Mouse (Mus musculus) hindbrain, embryonic 12.5 days (tissue): Measurements from ENCODE around the gene Gpatch2l. TPM values are rescaled to one million over a fixed set of nuclear protein-coding genes. Genes with fewer than 3 reads are reported as not detected.

Source experiments
- ATAC-seq: fragments of 200-750 bp; cut with Nextera tagmentation; 2 replicates; pipeline ENCODE4 v1.8.0; 2017; ENCODE audit warnings: moderate TSS enrichment; ENCODE audit not compliant: low FRiP score
- H3K27ac ChIP-seq: fragments of 300-500 bp; sonication (generic); 2 replicates; pipeline ENCODE4 v1.5.1; 2016; ENCODE audit warnings: mild to moderate bottlenecking
- H3K27me3 ChIP-seq: fragments of 300-500 bp; sonication (generic); 2 replicates; pipeline ENCODE4 v1.6.1; 2016; ENCODE audit warnings: mild to moderate bottlenecking
- H3K36me3 ChIP-seq: fragments of 300-500 bp; sonication (generic); 2 replicates; pipeline ENCODE4 v1.6.1; 2016; ENCODE audit warnings: mild to moderate bottlenecking
- H3K4me1 ChIP-seq: fragments of 300-500 bp; sonication (generic); 2 replicates; pipeline ENCODE4 v1.6.1; 2016
- H3K4me2 ChIP-seq: fragments of 300-500 bp; sonication (generic); replicated peaks from 2 replicates; pipeline ENCODE4 v1.6.1; 2016; ENCODE audit warnings: mild to moderate bottlenecking
- H3K4me3 ChIP-seq: fragments of 300-500 bp; sonication (generic); 2 replicates; pipeline ENCODE4 v1.5.1; 2016; ENCODE audit warnings: mild to moderate bottlenecking
- H3K9ac ChIP-seq: fragments of 300-500 bp; sonication (generic); 2 replicates; pipeline ENCODE4 v1.6.1; 2016; ENCODE audit warnings: mild to moderate bottlenecking, moderate library complexity
- H3K9me3 ChIP-seq: fragments of 300-500 bp; sonication (generic); replicated peaks from 2 replicates; pipeline ENCODE4 v1.6.1; 2016; ENCODE audit warnings: mild to moderate bottlenecking
- WGBS: fragments of 180-500 bp; shearing (Covaris S2); methylation state at CpG from one replicate; pipeline ENCODE4 v1.1.7; 2016; 5-methylcytosine and 5-hydroxymethylcytosine counted together
- polyA plus RNA-seq: library from polyadenylated mRNA; unstranded; fragments of >200 nt; fragmentation: Nextera tagmentation; extraction: Ambion mirVana; gene quantifications from 2 replicates; pipeline ENCODE4 v1.2.1, GENCODE M21; 2016

Gpatch2l gene
- polyA plus RNA-seq, 1 experiment from 2014 or later = 23.5 TPM

DNA sequence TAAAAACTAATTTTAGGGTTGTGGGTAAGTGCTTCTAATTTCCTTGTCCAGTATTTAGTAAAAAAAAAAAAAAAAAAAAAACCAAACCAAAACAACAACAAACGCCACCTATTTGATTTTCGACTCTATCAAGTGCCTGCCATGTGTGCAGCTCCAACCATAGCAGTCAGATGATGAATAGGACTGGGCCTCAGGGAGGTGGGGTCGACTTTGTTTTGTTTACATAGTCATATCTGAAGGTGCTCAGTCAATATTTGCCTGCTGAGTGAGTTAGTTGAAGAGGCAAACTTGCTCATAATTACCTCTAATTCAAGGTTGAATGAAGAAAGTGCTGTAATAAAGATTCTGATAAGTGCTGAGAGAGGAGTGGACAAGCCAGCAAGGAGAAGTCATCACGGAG, 7.4 kb upstream of the Gpatch2l start:
- Histone ChIP-seq H3K36me3 (no peaks in the 10 kb centered on the region), H3K27ac (no peak overlapping the region), H3K4me3 (no peak overlapping the region), H3K27me3 (peaks cover 3% of the 10 kb centered on the region; the same call in 1 of the 2 replicates), H3K4me2 (no peak overlapping the region), H3K4me1 (no peaks in the 10 kb centered on the region), H3K9me3 (no peaks in the 10 kb centered on the region), H3K9ac (no peak overlapping the region)
- 72% methylated on average over 4 of the region's 4 CpGs for WGBS
- no peak for ATAC-seq

GRCm38 (mm10) chr12:86238736-86239135, 2.9 kb upstream of the Gpatch2l start:
- Histone ChIP-seq H3K4me3 (no peak overlapping the region), H3K27me3 (peaks cover 3% of the 10 kb centered on the region; the same call in 1 of the 2 replicates), H3K9ac (no peak overlapping the region), H3K9me3 (no peaks in the 10 kb centered on the region), H3K36me3 (peaks cover under 1% of the 10 kb centered on the region; the same call in 1 of the 2 replicates), H3K27ac (no peak overlapping the region), H3K4me2 (no peak overlapping the region), H3K4me1 (peaks cover 18% of the 10 kb centered on the region)
- ATAC-seq = no peak
- WGBS = 89% methylated on average over 2 of the region's 2 CpGs

DNA sequence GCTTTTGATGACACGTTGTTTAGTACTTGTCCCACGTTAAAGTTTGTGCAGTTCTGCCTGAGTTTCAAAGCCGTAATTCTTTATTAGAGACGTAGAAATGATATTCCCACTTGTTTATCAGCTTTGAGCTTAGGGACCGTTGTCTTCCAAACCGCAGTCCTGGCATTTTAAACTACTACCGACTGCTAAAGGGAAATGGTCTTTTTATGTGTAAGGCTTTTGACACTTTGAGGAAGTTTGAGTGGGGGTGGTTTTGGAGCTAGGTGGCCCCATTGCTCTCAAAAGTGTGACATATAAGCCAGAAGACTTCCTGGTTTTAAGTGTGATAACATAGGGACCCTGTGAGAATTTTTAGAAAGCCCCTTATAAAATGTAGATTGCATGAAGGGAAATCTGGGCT, 905 bp downstream of the Gpatch2l start:
- WGBS = 26% methylated on average over 7 of the region's 7 CpGs
- Histone ChIP-seq H3K4me2 (peak overlapping the region; percentile 88), H3K4me3 (peak overlapping the region; percentile 59), H3K9ac (peak overlapping the region; percentile 78), H3K9me3 (no peaks in the 10 kb centered on the region), H3K4me1 (peaks cover 39% of the 10 kb centered on the region), H3K27me3 (no peaks in the 10 kb centered on the region), H3K36me3 (peaks cover 22% of the 10 kb centered on the region), H3K27ac (no peak overlapping the region)
- ATAC-seq = no peak

DNA sequence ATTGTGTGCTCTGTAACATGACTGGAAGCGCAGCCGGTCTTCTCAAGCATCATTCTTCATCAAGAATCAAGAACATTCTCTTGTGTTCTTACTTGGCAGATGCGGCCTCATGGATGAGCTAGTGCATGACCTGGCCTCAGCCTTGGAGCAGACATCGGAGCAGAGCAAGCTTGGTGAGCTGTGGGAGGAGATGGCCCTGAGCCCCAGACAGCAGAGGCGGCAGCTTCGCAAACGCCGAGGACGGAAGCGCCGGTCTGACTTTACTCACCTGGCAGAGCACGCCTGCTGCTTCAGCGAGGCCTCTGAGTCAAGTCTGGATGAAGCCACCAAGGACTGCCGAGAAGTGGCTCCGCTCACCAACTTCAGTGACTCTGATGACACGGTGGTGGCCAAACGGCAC, 2.3 kb downstream of the Gpatch2l start:
- Histone ChIP-seq H3K9me3 (no peaks in the 10 kb centered on the region), H3K9ac (no peak overlapping the region), H3K36me3 (peaks cover 22% of the 10 kb centered on the region), H3K4me1 (peaks cover 39% of the 10 kb centered on the region), H3K4me3 (no peak overlapping the region), H3K27me3 (no peaks in the 10 kb centered on the region), H3K4me2 (no peak overlapping the region), H3K27ac (no peak overlapping the region)
- ATAC-seq = no peak
- 94% methylated on average over 17 of the region's 17 CpGs for WGBS

- H3K9ac ChIP-seq = no peak overlapping the region; the same call in 1 of the 2 replicates
These were observed 8.5 kb downstream of the Gpatch2l start for GRCm38 (mm10) chr12:86250183-86250582.

DNA sequence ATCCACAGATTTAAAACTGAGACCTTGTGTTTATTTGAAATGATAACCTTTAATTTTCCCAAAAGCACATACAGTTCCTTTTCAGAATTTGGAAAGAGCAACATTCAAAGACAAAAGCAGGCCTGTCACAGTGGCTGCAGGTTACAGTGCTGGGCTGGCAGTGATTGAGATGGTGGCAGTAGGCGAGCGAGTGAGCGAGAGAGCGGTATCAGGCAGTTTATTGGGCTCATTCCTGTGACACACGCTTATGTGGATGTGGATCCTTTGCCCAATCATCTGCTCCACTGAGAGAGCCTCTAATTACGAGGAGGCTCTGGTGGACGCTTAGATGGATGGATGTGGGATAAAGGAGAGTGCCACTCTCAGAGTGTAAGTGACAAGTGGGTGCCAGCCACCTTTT, 13.3 kb downstream of the Gpatch2l start:
- Histone ChIP-seq H3K27ac (0 out of 2 replicates have a peak overlapping the region, but pooled peaks have one; percentile 35), H3K4me2 (no peak overlapping the region), H3K27me3 (no peaks in the 10 kb centered on the region), H3K4me1 (no peaks in the 10 kb centered on the region), H3K9ac (no peak overlapping the region), H3K36me3 (peaks cover 14% of the 10 kb centered on the region; the same call in 1 of the 2 replicates), H3K9me3 (no peaks in the 10 kb centered on the region), H3K4me3 (no peak overlapping the region)
- WGBS = 83% methylated on average over 7 of the region's 7 CpGs
- no peak for ATAC-seq

More at GRCm38 (mm10) chr12:86250183-86250582, 8.5 kb downstream of the Gpatch2l start:
- 85% methylated on average over 4 of the region's 4 CpGs for WGBS
- peaks cover 10% of the 10 kb centered on the region for H3K4me1 ChIP-seq
- H3K4me2 ChIP-seq = no peak overlapping the region
- H3K36me3 ChIP-seq = peaks cover 20% of the 10 kb centered on the region; the same call in 1 of the 2 replicates
- H3K9me3 ChIP-seq = no peaks in the 10 kb centered on the region
- ATAC-seq = no peak
- H3K27ac ChIP-seq = no peak overlapping the region
- no peaks in the 10 kb centered on the region for H3K27me3 ChIP-seq
- no peak overlapping the region for H3K4me3 ChIP-seq

- Histone ChIP-seq H3K4me3 (no peak overlapping the region), H3K36me3 (peaks cover 45% of the 10 kb centered on the region), H3K4me1 (peaks cover 6% of the 10 kb centered on the region; the same call in 1 of the 2 replicates), H3K9ac (no peak overlapping the region), H3K27me3 (no peaks in the 10 kb centered on the region), H3K4me2 (no peak overlapping the region), H3K27ac (peak overlapping the region; percentile 31; the same call in 1 of the 2 replicates), H3K9me3 (no peaks in the 10 kb centered on the region)
- ATAC-seq = no peak
- 59% methylated on average over 9 of the region's 9 CpGs for WGBS
These were observed 30.0 kb downstream of the Gpatch2l start for GRCm38 (mm10) chr12:86271626-86272025.

- Histone ChIP-seq H3K9me3 (no peaks in the 10 kb centered on the region), H3K27ac (no peak overlapping the region), H3K4me2 (no peak overlapping the region), H3K36me3 (peaks cover 21% of the 10 kb centered on the region), H3K9ac (no peak overlapping the region), H3K27me3 (no peaks in the 10 kb centered on the region), H3K4me3 (no peak overlapping the region), H3K4me1 (peaks cover 10% of the 10 kb centered on the region; the same call in 1 of the 2 replicates)
- no peak for ATAC-seq
- WGBS = 85% methylated on average over 2 of the region's 2 CpGs
These were observed 32.6 kb downstream of the Gpatch2l start for GRCm38 (mm10) chr12:86274246-86274645.

GRCm38 (mm10) chr12:86275731-86276130, 34.1 kb downstream of the Gpatch2l start:
- H3K4me1 ChIP-seq = peaks cover 10% of the 10 kb centered on the region; the same call in 1 of the 2 replicates
- no peaks in the 10 kb centered on the region for H3K9me3 ChIP-seq
- peaks cover 8% of the 10 kb centered on the region for H3K36me3 ChIP-seq
- no peaks in the 10 kb centered on the region for H3K27me3 ChIP-seq
- H3K4me2 ChIP-seq = no peak overlapping the region
- 88% methylated on average over 3 of the region's 3 CpGs for WGBS
- H3K9ac ChIP-seq = no peak overlapping the region
- no peak overlapping the region for H3K4me3 ChIP-seq
- no peak overlapping the region for H3K27ac ChIP-seq
- ATAC-seq = no peak

GRCm38 (mm10) chr12:86276463-86276862, 34.8 kb downstream of the Gpatch2l start:
- 88% methylated on average over 2 of the region's 2 CpGs for whole genome bisulfite sequencing
- no peak overlapping the region for H3K4me3 ChIP-seq
- H3K4me1 ChIP-seq = peaks cover 5% of the 10 kb centered on the region; the same call in 1 of the 2 replicates
- H3K36me3 ChIP-seq = peaks cover 7% of the 10 kb centered on the region
- H3K4me2 ChIP-seq = no peak overlapping the region
- H3K9ac ChIP-seq = no peak overlapping the region
- ATAC-seq = no peak
- H3K9me3 ChIP-seq = no peaks in the 10 kb centered on the region
- H3K27ac ChIP-seq = no peak overlapping the region; the same call in 1 of the 2 replicates
- no peaks in the 10 kb centered on the region for H3K27me3 ChIP-seq

DNA sequence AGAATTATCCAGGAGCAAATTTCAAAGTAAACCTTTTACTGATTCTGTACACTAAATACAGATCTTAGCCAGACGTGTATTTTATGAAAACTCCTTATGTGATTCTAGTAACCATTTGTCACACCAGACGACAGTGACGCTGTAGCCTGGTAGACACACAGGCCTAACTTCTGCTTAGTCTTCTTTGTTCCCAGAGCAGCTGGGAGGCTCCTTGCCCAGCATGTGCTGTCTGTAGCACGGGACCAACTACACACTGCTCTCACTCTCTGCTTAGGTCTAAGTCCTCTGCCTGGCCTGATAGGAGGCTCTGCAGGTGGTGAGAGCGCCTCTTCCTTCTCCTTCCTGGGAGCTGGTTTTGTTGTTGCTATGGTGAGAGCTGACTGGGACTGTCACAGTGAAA, 35.2 kb downstream of the Gpatch2l start:
- no peaks in the 10 kb centered on the region for H3K27me3 ChIP-seq
- no peaks in the 10 kb centered on the region for H3K9me3 ChIP-seq
- H3K4me2 ChIP-seq = no peak overlapping the region
- H3K4me3 ChIP-seq = no peak overlapping the region
- peaks cover 3% of the 10 kb centered on the region; the same call in 1 of the 2 replicates for H3K4me1 ChIP-seq
- H3K9ac ChIP-seq = no peak overlapping the region
- H3K36me3 ChIP-seq = peaks cover 7% of the 10 kb centered on the region
- no peak overlapping the region; the same call in 1 of the 2 replicates for H3K27ac ChIP-seq
- peak; percentile 26; the same call in 1 of the 2 replicates for ATAC-seq
- WGBS = 52% methylated on average over 5 of the region's 5 CpGs

GRCm38 (mm10) chr12:86280000-86280399, 38.3 kb downstream of the Gpatch2l start:
- no peak overlapping the region for H3K4me3 ChIP-seq
- H3K36me3 ChIP-seq = peaks cover 17% of the 10 kb centered on the region
- peak; percentile 66 for ATAC-seq
- no peaks in the 10 kb centered on the region for H3K9me3 ChIP-seq
- 53% methylated on average over 10 of the region's 10 CpGs for whole genome bisulfite sequencing
- H3K9ac ChIP-seq = no peak overlapping the region
- H3K27me3 ChIP-seq = no peaks in the 10 kb centered on the region
- H3K27ac ChIP-seq = no peak overlapping the region
- peaks cover 3% of the 10 kb centered on the region; the same call in 1 of the 2 replicates for H3K4me1 ChIP-seq
- no peak overlapping the region for H3K4me2 ChIP-seq

DNA sequence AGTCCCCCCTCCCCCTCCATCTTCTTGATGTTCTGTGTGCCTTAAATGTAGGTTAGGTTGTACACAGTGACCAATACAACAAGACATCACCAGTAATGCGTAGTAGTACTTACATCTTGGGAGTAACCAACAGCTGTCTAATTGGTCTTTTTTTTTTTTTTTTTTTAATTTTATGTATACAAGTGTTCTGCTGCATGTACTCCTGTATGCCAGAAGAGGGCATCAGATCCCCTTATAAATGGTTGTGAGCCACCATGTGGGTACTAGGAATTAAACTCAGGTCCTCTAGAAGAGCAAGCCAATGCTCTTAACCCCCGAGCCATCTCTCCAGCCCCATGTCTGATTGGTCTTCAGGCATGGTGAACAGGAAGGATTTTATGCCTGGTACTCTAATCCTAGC, 44.0 kb downstream of the Gpatch2l start:
- peaks cover 45% of the 10 kb centered on the region for H3K36me3 ChIP-seq
- no peak overlapping the region for H3K27ac ChIP-seq
- no peaks in the 10 kb centered on the region for H3K4me1 ChIP-seq
- ATAC-seq = no peak
- H3K4me2 ChIP-seq = no peak overlapping the region
- 100% methylated on average over 2 of the region's 2 CpGs for WGBS
- no peaks in the 10 kb centered on the region for H3K27me3 ChIP-seq
- H3K9ac ChIP-seq = no peak overlapping the region
- no peaks in the 10 kb centered on the region for H3K9me3 ChIP-seq
- no peak overlapping the region for H3K4me3 ChIP-seq
